Mouse (Mus musculus): ENCODE measurements around the gene 1700093K21Rik.

DNA sequence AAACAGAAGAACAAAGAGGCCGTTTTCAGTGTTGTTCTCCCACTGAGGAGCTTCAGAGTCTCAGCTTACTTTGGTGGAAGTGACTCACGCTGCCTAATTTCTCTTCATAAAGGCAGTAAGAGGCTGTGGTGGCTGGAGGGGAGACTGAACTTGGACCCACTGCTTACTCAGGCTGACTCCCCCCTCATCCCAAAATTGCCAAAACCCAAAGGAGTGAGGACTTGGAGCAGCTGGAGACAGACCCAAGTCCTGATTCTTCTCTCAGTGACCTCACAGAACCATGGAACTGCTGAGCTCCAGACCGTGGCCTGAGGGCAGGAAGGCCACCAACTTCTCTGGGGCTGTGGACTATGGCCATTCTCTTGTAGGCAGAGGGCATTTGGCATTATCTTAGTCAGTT lies 2.0 kb downstream of the 1700093K21Rik start:
- TF ChIP-seq CTCF (IDR thresholded peaks at IDR 0.05; ENCODE audit: borderline replicate concordance, insufficient read depth, low read length) (no peak), POLR2A (IDR thresholded peaks at IDR 0.05; ENCODE audit: low read depth, low read length) (no peak)

Data from embryonic fibroblast, embryonic 13.5 days (primary cell).